Mouse (Mus musculus) liver, postnatal 0 days (tissue): ENCODE results near the gene Acvr2a.
"Not testable (repeated sequence)": the region's sequence is repeated elsewhere in the genome, so short reads cannot be mapped to it uniquely, and the experiment has no call there.

Source experiments
- CTCF ChIP-seq: sonication (generic); IDR thresholded peaks from 2 replicates; pipeline ENCODE4 v1.5.1; 2016; ENCODE audit warnings: antibody characterized with exemption, low read depth
- EP300 ChIP-seq: IDR thresholded peaks from 2 replicates; pipeline ENCODE4 v1.6.1; 2016; ENCODE audit warnings: antibody characterized with exemption, low read depth, mild to moderate bottlenecking

- TF ChIP-seq CTCF, EP300: not testable (repeated sequence)
These were observed 51.7 kb downstream of the Acvr2a start for GRCm38 (mm10) chr2:48865596-48865995.
